Mouse (Mus musculus) cortical plate, adult 2 months (tissue): ENCODE results near the gene Fam78a.

Experiments
- CTCF ChIP-seq: fragments of 200-500 bp; IDR thresholded peaks from 2 replicates; pipeline ENCODE4 v1.5.1; 2011; ENCODE audit warnings: mild to moderate bottlenecking, control low read depth, low read length; ENCODE audit not compliant: insufficient read depth; ENCODE audit errors: extremely low read depth
- POLR2A ChIP-seq: fragments of 200-500 bp; IDR thresholded peaks from 2 replicates; pipeline ENCODE4 v1.6.1; 2011; ENCODE audit warnings: mild to moderate bottlenecking, low read length, control low read depth; ENCODE audit not compliant: insufficient read depth; ENCODE audit errors: extremely low read depth

- no peak for TF ChIP-seq POLR2A
- no peak for TF ChIP-seq CTCF
These were observed 10.3 kb downstream of the Fam78a start for GRCm38 (mm10) chr2:32074404-32074803.
